Mouse (Mus musculus) intestine, embryonic 16.5 days (tissue): ENCODE data around the gene Antxr2. TPM values are rescaled to one million over a fixed set of nuclear protein-coding genes. Genes with fewer than 3 reads are reported as not detected.

Source experiments
- ATAC-seq: fragments of 200-750 bp; cut with Nextera tagmentation; 2 replicates; pipeline ENCODE4 v1.8.0; 2017; ENCODE audit warnings: moderate TSS enrichment, moderate library complexity
- H3K27ac ChIP-seq: fragments of 300-500 bp; sonication (generic); 2 replicates; pipeline ENCODE4 v1.5.1; 2014; ENCODE audit warnings: mild to moderate bottlenecking, low read length
- H3K27me3 ChIP-seq: fragments of 300-500 bp; sonication (generic); replicated peaks from 2 replicates; pipeline ENCODE4 v1.6.1; 2014; ENCODE audit warnings: low read length, control low read depth, mixed read lengths; ENCODE audit not compliant: control insufficient read depth, insufficient read depth
- H3K36me3 ChIP-seq: fragments of 300-500 bp; sonication (generic); 2 replicates; pipeline ENCODE4 v1.6.1; 2014; ENCODE audit warnings: low read length, control low read depth; ENCODE audit not compliant: control insufficient read depth, insufficient read depth
- H3K4me1 ChIP-seq: fragments of 300-500 bp; sonication (generic); 2 replicates; pipeline ENCODE4 v1.6.1; 2014; ENCODE audit warnings: low read length, control low read depth, mixed read lengths; ENCODE audit not compliant: control insufficient read depth, insufficient read depth
- H3K4me2 ChIP-seq: fragments of 300-500 bp; sonication (generic); 2 replicates; pipeline ENCODE4 v1.6.1; 2014; ENCODE audit warnings: low read depth, low read length, control low read depth
- H3K4me3 ChIP-seq: fragments of 300-500 bp; sonication (generic); 2 replicates; pipeline ENCODE4 v1.5.1; 2014; ENCODE audit warnings: mild to moderate bottlenecking, low read length
- H3K9ac ChIP-seq: fragments of 300-500 bp; sonication (generic); 2 replicates; pipeline ENCODE4 v1.6.1; 2014; ENCODE audit warnings: low read depth, low read length
- H3K9me3 ChIP-seq: fragments of 300-500 bp; sonication (generic); 2 replicates; pipeline ENCODE4 v1.6.1; 2016; ENCODE audit warnings: low read length, control low read depth; ENCODE audit not compliant: control insufficient read depth
- WGBS: fragments of 180-500 bp; shearing (Covaris S2); extraction: QIAGEN DNeasy Blood & Tissue Kit; methylation state at CpG from one replicate; pipeline ENCODE4 v1.1.7; 2014; 5-methylcytosine and 5-hydroxymethylcytosine counted together
- polyA plus RNA-seq: library from polyadenylated mRNA; unstranded; fragments of >200 nt; fragmentation: Nextera tagmentation; extraction: Ambion mirVana; gene quantifications from 2 replicates; pipeline ENCODE4 v1.2.1, GENCODE M21; 2015

The Antxr2 gene
- polyA plus RNA-seq, 1 experiment from 2014 or later: 19.7 TPM

GRCm38 (mm10) chr5:97999261-97999824 is 31.5 kb downstream of the Antxr2 start:
- Histone ChIP-seq H3K27me3 (no peaks in the 10 kb centered on the region), H3K9me3 (no peaks in the 10 kb centered on the region), H3K4me2 (no peak overlapping the region), H3K27ac (no peak overlapping the region), H3K4me3 (no peak overlapping the region), H3K36me3 (no peaks in the 10 kb centered on the region), H3K9ac (no peak overlapping the region), H3K4me1 (0 out of 2 replicates have a peak, but pooled peaks cover 5% of the 10 kb centered on the region)
- no peak for ATAC-seq
- WGBS: 54% methylated on average over 2 of the region's 2 CpGs

GRCm38 (mm10) chr5:97996500-97997176 is 34.2 kb downstream of the Antxr2 start:
- Histone ChIP-seq H3K27ac (no peak overlapping the region), H3K4me2 (no peak overlapping the region), H3K9me3 (no peaks in the 10 kb centered on the region), H3K9ac (no peak overlapping the region), H3K27me3 (no peaks in the 10 kb centered on the region), H3K36me3 (no peaks in the 10 kb centered on the region), H3K4me1 (0 out of 2 replicates have a peak, but pooled peaks cover 5% of the 10 kb centered on the region), H3K4me3 (no peak overlapping the region)
- ATAC-seq: peak; percentile 94
- WGBS: 56% methylated on average over 6 of the region's 6 CpGs

- Histone ChIP-seq H3K27me3 (no peaks in the 10 kb centered on the region), H3K4me1 (0 out of 2 replicates have a peak, but pooled peaks cover 5% of the 10 kb centered on the region), H3K9me3 (no peaks in the 10 kb centered on the region), H3K4me3 (no peak overlapping the region), H3K9ac (no peak overlapping the region), H3K36me3 (no peaks in the 10 kb centered on the region), H3K4me2 (no peak overlapping the region), H3K27ac (no peak overlapping the region)
- WGBS: 58% methylated on average over 4 of the region's 4 CpGs
- ATAC-seq: peak; percentile 52
These were observed 35.0 kb downstream of the Antxr2 start for GRCm38 (mm10) chr5:97995881-97996280.

- 0 out of 2 replicates have a peak, but pooled peaks have one; percentile 16 for ATAC-seq
- Histone ChIP-seq H3K27ac (no peak overlapping the region), H3K4me3 (no peak overlapping the region), H3K9me3 (no peaks in the 10 kb centered on the region), H3K9ac (no peak overlapping the region), H3K27me3 (no peaks in the 10 kb centered on the region), H3K4me1 (no peaks in the 10 kb centered on the region), H3K36me3 (no peaks in the 10 kb centered on the region), H3K4me2 (no peak overlapping the region)
- 84% methylated on average over 4 of the region's 4 CpGs for WGBS
These were observed 44.1 kb downstream of the Antxr2 start for GRCm38 (mm10) chr5:97986656-97987294.

GRCm38 (mm10) chr5:97983375-97983774 is 47.5 kb downstream of the Antxr2 start:
- Histone ChIP-seq H3K9ac (no peak overlapping the region), H3K9me3 (no peaks in the 10 kb centered on the region), H3K4me1 (peaks cover 4% of the 10 kb centered on the region), H3K36me3 (no peaks in the 10 kb centered on the region), H3K4me3 (no peak overlapping the region), H3K4me2 (no peak overlapping the region), H3K27ac (no peak overlapping the region), H3K27me3 (no peaks in the 10 kb centered on the region)
- ATAC-seq: no peak
- 95% methylated on average over 9 of the region's 9 CpGs for WGBS

- H3K9ac ChIP-seq: no peak overlapping the region
- no peaks in the 10 kb centered on the region for H3K27me3 ChIP-seq
- peaks cover 4% of the 10 kb centered on the region for H3K4me1 ChIP-seq
- no peaks in the 10 kb centered on the region for H3K36me3 ChIP-seq
- H3K4me2 ChIP-seq: peak overlapping the region; percentile 14; the same call in 1 of the 2 replicates
- H3K9me3 ChIP-seq: no peaks in the 10 kb centered on the region
- peak; percentile 48 for ATAC-seq
- H3K27ac ChIP-seq: no peak overlapping the region
- no peak overlapping the region for H3K4me3 ChIP-seq
- WGBS: 42% methylated on average over 14 of the region's 14 CpGs
These were observed 50.4 kb downstream of the Antxr2 start for GRCm38 (mm10) chr5:97980472-97980871.

GRCm38 (mm10) chr5:97973293-97973692 is 57.5 kb downstream of the Antxr2 start:
- Histone ChIP-seq H3K4me3 (no peak overlapping the region), H3K4me1 (no peaks in the 10 kb centered on the region), H3K27ac (no peak overlapping the region), H3K36me3 (no peaks in the 10 kb centered on the region), H3K27me3 (no peaks in the 10 kb centered on the region), H3K4me2 (no peak overlapping the region), H3K9me3 (no peaks in the 10 kb centered on the region), H3K9ac (no peak overlapping the region)
- 58% methylated on average over 1 of the region's 1 CpGs for WGBS
- ATAC-seq: peak; percentile 83

- 89% methylated on average over 4 of the region's 4 CpGs for WGBS
- no peaks in the 10 kb centered on the region for H3K9me3 ChIP-seq
These were observed 58.8 kb downstream of the Antxr2 start for GRCm38 (mm10) chr5:97972029-97972428.

GRCm38 (mm10) chr5:97971236-97971635 is 59.6 kb downstream of the Antxr2 start:
- no peak overlapping the region for H3K4me2 ChIP-seq
- no peaks in the 10 kb centered on the region for H3K4me1 ChIP-seq
- ATAC-seq: no peak
- WGBS: 39% methylated on average over 3 of the region's 3 CpGs
- no peaks in the 10 kb centered on the region for H3K27me3 ChIP-seq
- no peaks in the 10 kb centered on the region for H3K9me3 ChIP-seq
- H3K27ac ChIP-seq: no peak overlapping the region
- no peak overlapping the region for H3K9ac ChIP-seq
- no peaks in the 10 kb centered on the region for H3K36me3 ChIP-seq
- no peak overlapping the region for H3K4me3 ChIP-seq

More at GRCm38 (mm10) chr5:97972029-97972428, 58.8 kb downstream of the Antxr2 start:
- ATAC-seq: no peak
- Histone ChIP-seq H3K4me2 (no peak overlapping the region), H3K4me3 (no peak overlapping the region), H3K36me3 (no peaks in the 10 kb centered on the region), H3K27ac (no peak overlapping the region), H3K27me3 (no peaks in the 10 kb centered on the region), H3K9ac (no peak overlapping the region), H3K4me1 (no peaks in the 10 kb centered on the region)
